Mouse (Mus musculus) intestine, postnatal 0 days (tissue): ENCODE results near the gene Foxred1. TPM values are rescaled to one million over a fixed set of nuclear protein-coding genes. Genes with fewer than 3 reads are reported as not detected.

ENCODE experiments used
- ATAC-seq: fragments of 200-750 bp; cut with Nextera tagmentation; 2 replicates; pipeline ENCODE4 v1.8.0; 2017; ENCODE audit warnings: mild to moderate bottlenecking, moderate TSS enrichment, moderate library complexity
- H3K27ac ChIP-seq: fragments of 300-500 bp; sonication (generic); 2 replicates; pipeline ENCODE4 v1.5.1; 2014; ENCODE audit warnings: mild to moderate bottlenecking, low read depth, low read length, moderate library complexity
- H3K27me3 ChIP-seq: fragments of 300-500 bp; sonication (generic); replicated peaks from 2 replicates; pipeline ENCODE4 v1.6.1; 2014; ENCODE audit warnings: low read length, mixed read lengths; ENCODE audit not compliant: control insufficient read depth, insufficient read depth
- H3K36me3 ChIP-seq: fragments of 300-500 bp; sonication (generic); 2 replicates; pipeline ENCODE4 v1.6.1; 2014; ENCODE audit warnings: mild to moderate bottlenecking, moderate library complexity; ENCODE audit not compliant: control insufficient read depth, insufficient read depth
- H3K4me1 ChIP-seq: fragments of 300-500 bp; sonication (generic); replicated peaks from 2 replicates; pipeline ENCODE4 v1.6.1; 2014; ENCODE audit warnings: antibody characterized with exemption, low read length, mixed read lengths; ENCODE audit not compliant: control insufficient read depth, insufficient read depth
- H3K4me2 ChIP-seq: fragments of 300-500 bp; sonication (generic); replicated peaks from 2 replicates; pipeline ENCODE4 v1.6.1; 2014; ENCODE audit warnings: low read depth, mild to moderate bottlenecking, moderate library complexity
- H3K4me3 ChIP-seq: fragments of 300-500 bp; sonication (generic); 2 replicates; pipeline ENCODE4 v1.5.1; 2014; ENCODE audit warnings: low read depth, low read length
- H3K9ac ChIP-seq: fragments of 300-500 bp; sonication (generic); 2 replicates; pipeline ENCODE4 v1.6.1; 2014; ENCODE audit warnings: mild to moderate bottlenecking, low read depth, low read length
- H3K9me3 ChIP-seq: fragments of 300-500 bp; sonication (generic); 2 replicates; pipeline ENCODE4 v1.6.1; 2016; ENCODE audit warnings: mixed run types; ENCODE audit not compliant: control insufficient read depth
- CTCF ChIP-seq: sonication (generic); IDR thresholded peaks from 2 replicates; pipeline ENCODE4 v1.5.1; 2016; ENCODE audit warnings: low read depth, mild to moderate bottlenecking, control low read depth, antibody characterized with exemption, moderate library complexity
- WGBS: fragments of 180-500 bp; shearing (Covaris S2); extraction: QIAGEN DNeasy Blood & Tissue Kit; methylation state at CpG from one replicate; pipeline ENCODE4 v1.1.7; 2014; 5-methylcytosine and 5-hydroxymethylcytosine counted together
- polyA plus RNA-seq: library from polyadenylated mRNA; unstranded; fragments of >200 nt; fragmentation: Nextera tagmentation; extraction: Ambion mirVana; gene quantifications from 2 replicates; pipeline ENCODE4 v1.2.1, GENCODE M21; 2015

Foxred1 gene
- polyA plus RNA-seq, 1 experiment from 2014 or later: 20.3 TPM

DNA sequence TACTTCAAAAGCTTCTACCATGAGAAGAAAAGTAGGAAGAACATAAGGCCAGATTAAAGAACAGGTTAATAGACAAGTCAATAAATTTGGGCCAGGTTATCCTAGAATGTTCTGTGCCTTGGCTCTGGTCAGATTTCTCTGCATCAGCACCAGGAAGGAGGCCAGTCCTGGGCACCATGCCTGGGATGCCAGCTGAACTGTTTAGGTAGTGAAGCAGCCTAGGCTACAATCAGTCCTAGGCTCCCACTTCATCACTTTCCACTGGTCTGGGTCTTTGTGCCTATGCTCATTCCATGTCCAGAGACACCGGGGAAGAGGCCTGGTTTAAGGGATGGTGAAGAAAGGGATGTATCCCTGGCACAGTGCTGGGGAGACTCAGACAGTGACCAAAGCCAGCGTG is 6.4 kb downstream of the Foxred1 start:
- TF ChIP-seq CTCF: no peak
- no peaks in the 10 kb centered on the region for H3K9me3 ChIP-seq
- no peaks in the 10 kb centered on the region for H3K4me1 ChIP-seq
- H3K36me3 ChIP-seq: peaks cover 34% of the 10 kb centered on the region
- H3K4me3 ChIP-seq: no peak overlapping the region
- H3K27me3 ChIP-seq: no peaks in the 10 kb centered on the region
- ATAC-seq: no peak
- H3K9ac ChIP-seq: no peak overlapping the region
- H3K27ac ChIP-seq: no peak overlapping the region
- WGBS: 94% methylated on average over 2 of the region's 2 CpGs
- H3K4me2 ChIP-seq: no peak overlapping the region

DNA sequence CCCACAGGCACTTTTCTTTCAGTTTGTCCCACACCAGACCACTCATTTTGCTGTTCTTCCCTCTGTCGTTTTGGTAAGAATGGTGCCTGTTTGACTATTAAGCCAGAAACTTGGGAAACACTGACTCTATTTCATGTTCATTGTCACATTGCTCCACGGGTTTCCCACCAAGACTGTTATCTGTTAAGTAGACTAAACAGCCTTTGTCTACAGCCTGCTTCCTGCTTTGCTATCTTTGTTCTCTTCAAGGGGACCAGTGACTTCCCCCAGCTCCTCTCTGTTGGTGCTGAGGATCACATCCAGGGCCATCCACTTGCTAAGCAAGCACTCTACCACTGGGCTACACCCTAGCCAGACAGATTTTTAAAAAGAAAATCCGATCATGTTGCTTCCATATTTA is 7.3 kb downstream of the Foxred1 start:
- Histone ChIP-seq H3K4me3 (no peak overlapping the region), H3K4me2 (no peak overlapping the region), H3K9ac (no peak overlapping the region), H3K27me3 (no peaks in the 10 kb centered on the region), H3K9me3 (no peaks in the 10 kb centered on the region), H3K36me3 (peaks cover 34% of the 10 kb centered on the region), H3K27ac (no peak overlapping the region), H3K4me1 (no peaks in the 10 kb centered on the region)
- 42% methylated on average over 3 of the region's 3 CpGs for WGBS
- ATAC-seq: no peak
- TF ChIP-seq CTCF: no peak

DNA sequence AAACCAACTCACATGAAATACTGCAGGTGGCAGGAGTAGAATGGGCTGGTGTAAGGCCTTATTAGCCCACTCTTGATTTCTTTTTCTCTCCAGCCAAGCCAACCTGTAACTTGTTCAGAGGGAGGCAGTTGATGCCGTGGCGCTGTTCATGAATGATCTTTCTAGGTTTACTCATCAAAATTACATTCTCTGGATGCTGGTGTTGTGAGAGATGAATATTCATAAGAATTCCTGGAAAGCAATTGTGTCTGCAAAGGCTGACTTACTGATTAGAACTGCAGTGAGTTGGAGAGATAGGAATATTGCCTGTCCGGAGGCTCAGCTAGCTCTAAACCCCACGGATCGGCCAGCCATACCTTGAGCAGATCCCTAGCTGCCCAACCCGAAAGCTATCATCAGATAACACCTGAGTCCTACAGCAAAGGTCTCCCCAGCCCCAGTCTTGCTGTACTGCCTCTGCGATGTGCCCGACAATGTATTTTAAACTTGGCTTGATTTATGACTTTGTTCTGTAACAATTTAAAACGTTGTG is 10.3 kb downstream of the Foxred1 start:
- Histone ChIP-seq H3K9me3 (no peaks in the 10 kb centered on the region), H3K27me3 (no peaks in the 10 kb centered on the region), H3K4me1 (no peaks in the 10 kb centered on the region), H3K27ac (no peak overlapping the region), H3K36me3 (peaks cover 8% of the 10 kb centered on the region), H3K4me3 (peak overlapping the region; percentile 77), H3K4me2 (peak overlapping the region; percentile 92), H3K9ac (peak overlapping the region; percentile 76; the same call in 1 of the 2 replicates)
- TF ChIP-seq CTCF: no peak
- 31% methylated on average over 9 of the region's 9 CpGs for WGBS
- no peak for ATAC-seq

DNA sequence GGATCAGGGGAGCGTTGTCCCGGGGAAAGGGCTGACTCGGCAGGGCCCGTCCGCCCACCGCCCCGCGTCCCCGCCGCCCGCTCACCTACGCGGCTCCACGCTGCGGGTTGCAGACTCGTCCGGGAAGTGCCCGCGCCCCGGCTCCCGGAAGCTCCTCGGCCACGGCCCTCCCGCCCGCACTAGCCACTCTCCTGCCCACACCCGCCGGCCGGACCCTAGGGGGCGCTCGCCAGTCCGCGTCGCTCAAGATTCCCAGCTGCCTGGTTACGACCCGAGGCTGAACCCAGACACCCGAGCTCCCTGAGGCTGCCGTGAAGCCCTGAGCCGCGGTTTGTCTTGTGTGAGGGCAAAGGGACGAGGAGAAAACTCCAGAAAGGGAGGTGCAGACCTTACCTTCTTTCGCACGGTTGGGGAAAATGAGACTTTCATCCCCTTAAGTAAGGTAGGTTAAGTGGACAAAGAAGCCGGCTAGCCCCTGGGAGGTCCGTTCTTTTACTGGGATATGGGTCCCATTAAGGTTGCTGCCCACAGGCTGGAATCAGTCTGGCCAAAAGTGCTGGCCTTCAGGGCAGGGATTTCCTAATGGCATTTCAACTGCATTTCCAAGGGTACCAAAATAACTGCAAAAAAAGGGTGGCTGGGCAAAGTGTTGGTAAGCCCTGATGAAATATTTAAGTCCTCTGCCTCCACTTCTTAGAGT is 10.9 kb downstream of the Foxred1 start, which contains the start of the genes Srpr and Tirap:
TSS of gene Srpr (plus strand) at position 404 of the 700 bp plus-strand sequence.
TSS of gene Tirap (minus strand) at position 520 of the 700 bp plus-strand sequence.
- Histone ChIP-seq H3K27ac (peak within 1 kb of the TSS; percentile 76), H3K4me1 (no peaks in the 10 kb centered on the region), H3K9ac (peak within 1 kb of the TSS; percentile 76), H3K9me3 (no peaks in the 10 kb centered on the region), H3K4me2 (peak within 1 kb of the TSS; percentile 92), H3K36me3 (peaks cover 6% of the 10 kb centered on the region), H3K4me3 (peak within 1 kb of the TSS; percentile 77), H3K27me3 (no peaks in the 10 kb centered on the region)
- ATAC-seq: peak; percentile 93
- under 1% methylated on average over 27 of the region's 44 CpGs for WGBS
- peak; percentile 94 for TF ChIP-seq CTCF

GRCm38 (mm10) chr9:35198945-35199771 is 11.7 kb downstream of the Foxred1 start:
- Histone ChIP-seq H3K27me3 (no peaks in the 10 kb centered on the region), H3K9ac (peak overlapping the region; percentile 76), H3K9me3 (no peaks in the 10 kb centered on the region), H3K4me2 (peak overlapping the region; percentile 92), H3K4me3 (peak overlapping the region; percentile 77), H3K36me3 (no peaks in the 10 kb centered on the region), H3K27ac (peak overlapping the region; percentile 76), H3K4me1 (no peaks in the 10 kb centered on the region)
- WGBS: 23% methylated on average over 18 of the region's 18 CpGs
- no peak for TF ChIP-seq CTCF
- peak; percentile 42 for ATAC-seq

DNA sequence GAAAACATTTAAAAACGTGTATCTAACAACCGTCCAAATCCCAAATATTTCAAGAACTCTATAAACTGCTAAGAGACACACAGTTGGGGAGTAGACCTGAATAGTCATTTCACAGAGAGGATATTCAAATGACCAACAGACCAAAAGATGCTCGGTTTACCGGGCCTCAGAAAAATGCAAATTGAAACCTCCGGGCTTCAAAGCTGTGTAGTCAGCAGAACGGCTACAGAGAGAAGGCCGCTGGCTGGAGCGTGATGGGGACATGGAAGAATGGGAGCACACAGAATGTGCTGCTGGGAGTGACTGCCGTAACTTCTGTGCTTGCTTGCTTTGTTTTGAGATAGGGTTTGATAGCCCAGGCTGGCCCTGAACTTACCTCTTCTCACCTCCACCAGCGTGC is 12.5 kb downstream of the Foxred1 start:
- no peaks in the 10 kb centered on the region for H3K4me1 ChIP-seq
- H3K36me3 ChIP-seq: no peaks in the 10 kb centered on the region
- no peaks in the 10 kb centered on the region for H3K9me3 ChIP-seq
- H3K27me3 ChIP-seq: no peaks in the 10 kb centered on the region
- H3K4me2 ChIP-seq: peak overlapping the region; percentile 92; the same call in 1 of the 2 replicates
- no peak overlapping the region for H3K27ac ChIP-seq
- 84% methylated on average over 10 of the region's 10 CpGs for WGBS
- no peak overlapping the region for H3K9ac ChIP-seq
- no peak overlapping the region for H3K4me3 ChIP-seq
- no peak for TF ChIP-seq CTCF
- no peak for ATAC-seq
